Mouse (Mus musculus) left cerebral cortex, adult 11 months (tissue): ENCODE results near the gene Dguok.

ENCODE experiments used
- DNase-seq: peaks from one replicate; pipeline ENCODE4 v3.0.0; 2022; ENCODE audit warnings: low spot score

Gene Dguok

GRCm38 (mm10) chr6:83499078-83499477 is 7.7 kb downstream of the Dguok start:
- no peak for DNase-seq

GRCm38 (mm10) chr6:83496753-83497710 is 9.7 kb downstream of the Dguok start:
- no peak for DNase-seq

- DNase-seq: no peak
Observed at GRCm38 (mm10) chr6:83496009-83496752, 10.6 kb downstream of the Dguok start.

- no peak for DNase-seq
Observed at GRCm38 (mm10) chr6:83490622-83491021, 16.1 kb downstream of the Dguok start.

GRCm38 (mm10) chr6:83488200-83488599 is 18.6 kb downstream of the Dguok start:
- no peak for DNase-seq

- DNase-seq: no peak
Observed at GRCm38 (mm10) chr6:83487298-83487697, 19.5 kb downstream of the Dguok start.

- DNase-seq: no peak
Observed at GRCm38 (mm10) chr6:83485854-83486253, 20.9 kb downstream of the Dguok start.

- DNase-seq: no peak
Observed at GRCm38 (mm10) chr6:83483776-83484175, 23.0 kb downstream of the Dguok start.

GRCm38 (mm10) chr6:83482418-83483085 is 24.2 kb downstream of the Dguok start:
- no peak for DNase-seq

GRCm38 (mm10) chr6:83480019-83480655 is 26.6 kb downstream of the Dguok start:
- no peak for DNase-seq

GRCm38 (mm10) chr6:83479193-83479592 is 27.6 kb downstream of the Dguok start:
- no peak for DNase-seq

GRCm38 (mm10) chr6:83478628-83479027 is 28.1 kb downstream of the Dguok start:
- DNase-seq: no peak

GRCm38 (mm10) chr6:83478217-83478616 is 28.6 kb downstream of the Dguok start:
- no peak for DNase-seq

- no peak for DNase-seq
Observed at GRCm38 (mm10) chr6:83475431-83475830, 31.3 kb downstream of the Dguok start.

- DNase-seq: no peak
Observed at GRCm38 (mm10) chr6:83473240-83473639, 33.5 kb downstream of the Dguok start.

- no peak for DNase-seq
Observed at GRCm38 (mm10) chr6:83471739-83472138, 35.0 kb downstream of the Dguok start.

- no peak for DNase-seq
Observed at GRCm38 (mm10) chr6:83464011-83464410, 42.8 kb downstream of the Dguok start.

- no peak for DNase-seq
Observed at GRCm38 (mm10) chr6:83459034-83459644, 47.6 kb downstream of the Dguok start, which contains the start of gene Tet3. TSS of gene Tet3 (minus strand) at chr6:83459084.

GRCm38 (mm10) chr6:83456984-83457810 is 49.6 kb downstream of the Dguok start:
- DNase-seq: no peak
